Mouse (Mus musculus) T-cell, adult 66 days (primary cell): ENCODE results near the gene Phb2. TPM values are rescaled to one million over a fixed set of nuclear protein-coding genes. Genes with fewer than 3 reads are reported as not detected.

ENCODE experiments used
- total RNA-seq, 2 experiments: library from RNA; stranded (reverse); gene quantifications; 3 replicates in 1 of 2; 4 replicates in 1 of 2; pipeline ENCODE4 v1.2.4; 2023

Gene Phb2
- 100 to 1,000 TPM; 161 to 164 TPM for total RNA-seq

DNA sequence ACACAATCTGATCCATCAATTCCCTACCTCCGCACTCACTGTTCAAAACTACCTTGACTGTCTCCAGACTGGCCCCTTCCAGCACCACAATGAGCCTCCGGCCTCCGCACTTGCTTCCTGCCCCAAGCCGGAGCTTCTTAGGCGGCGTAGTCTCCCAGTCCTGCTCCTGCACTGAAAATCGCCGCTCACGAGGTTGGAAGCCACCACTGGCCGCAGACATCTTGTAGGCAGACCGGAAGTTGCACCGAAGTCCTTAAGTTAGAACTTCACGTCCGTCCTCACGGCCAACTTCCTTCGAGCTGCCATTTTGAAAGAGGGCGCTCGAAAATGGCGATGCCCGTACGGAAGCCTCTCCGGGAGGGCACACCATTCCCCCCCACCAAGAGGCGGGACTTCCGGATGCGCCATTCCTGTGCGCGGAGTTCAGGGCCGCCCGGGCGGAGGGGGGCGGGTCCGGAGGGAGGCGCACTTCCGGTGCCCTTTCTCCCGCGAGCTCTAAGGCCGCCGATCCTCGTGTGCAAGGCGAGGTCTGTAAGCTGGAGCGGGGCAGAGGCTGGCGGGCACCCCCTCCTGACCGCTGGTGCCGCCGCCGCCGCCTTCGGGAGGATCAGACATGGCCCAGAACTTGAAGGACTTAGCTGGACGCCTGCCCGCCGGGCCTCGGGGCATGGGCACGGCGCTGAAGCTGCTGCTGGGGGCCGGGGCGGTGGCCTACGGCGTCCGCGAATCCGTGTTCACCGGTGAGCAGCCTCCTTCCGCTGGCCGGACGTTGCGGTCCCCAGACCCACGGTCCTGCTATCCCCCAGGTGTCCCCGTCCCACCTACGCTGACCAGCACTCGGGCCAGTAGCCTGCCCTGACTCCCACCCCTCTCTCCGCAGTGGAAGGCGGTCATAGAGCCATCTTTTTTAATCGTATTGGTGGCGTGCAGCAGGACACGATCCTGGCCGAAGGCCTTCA is at the start of gene Phb2, which contains the start of gene Emg1:
Phb2 (plus strand) TSS at position 513 of the 959 bp plus-strand sequence.
Emg1 (minus strand) TSS at position 355 of the 959 bp plus-strand sequence.

DNA sequence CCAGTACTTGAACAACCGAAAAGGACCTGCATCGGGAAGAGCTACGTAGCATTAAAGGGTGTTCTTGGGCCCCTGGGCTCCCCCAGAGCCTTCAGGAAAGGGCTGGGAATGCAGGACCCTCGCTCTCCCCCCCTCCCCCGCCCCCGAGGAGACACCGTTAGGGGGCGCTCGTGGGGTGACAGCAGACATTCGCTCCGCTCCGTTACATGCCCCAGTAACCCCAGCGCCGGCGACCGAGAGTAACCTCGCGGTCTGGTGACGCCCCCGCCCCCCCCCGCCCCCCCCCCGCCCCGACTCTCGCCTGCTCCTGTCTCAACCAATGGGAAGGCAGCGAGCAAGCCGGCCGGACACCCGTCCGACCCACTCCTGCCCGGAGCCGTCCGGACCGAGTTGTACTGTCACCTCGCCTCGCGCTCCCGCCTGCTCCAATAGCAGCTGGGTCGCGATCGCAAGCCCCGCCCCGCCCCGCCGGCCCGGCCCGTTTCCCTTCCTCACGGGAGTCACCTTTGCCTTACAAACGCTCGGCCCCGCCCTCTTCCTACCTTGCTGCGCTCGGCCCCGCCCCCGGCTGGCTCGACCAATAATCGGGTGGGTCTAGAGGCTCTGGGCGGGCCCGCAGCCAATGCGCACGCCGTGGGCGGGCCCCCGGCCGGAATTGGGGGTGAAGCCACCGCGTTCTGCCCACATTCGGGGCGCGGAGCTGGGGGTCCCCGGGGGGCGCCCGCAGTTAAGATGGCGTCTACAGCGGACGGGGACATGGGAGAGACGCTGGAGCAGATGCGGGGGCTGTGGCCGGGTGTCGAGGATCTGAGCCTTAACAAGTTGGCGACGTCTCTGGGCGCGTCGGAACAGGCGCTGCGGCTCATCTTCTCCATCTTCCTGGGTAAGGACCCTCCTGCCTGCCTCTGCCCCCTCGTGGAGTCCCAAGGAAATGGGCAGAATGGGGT is 49.4 kb upstream of the Phb2 start, which contains the start of gene Lpcat3:
Lpcat3 (plus strand) TSS at position 551 of the 947 bp plus-strand sequence.

DNA sequence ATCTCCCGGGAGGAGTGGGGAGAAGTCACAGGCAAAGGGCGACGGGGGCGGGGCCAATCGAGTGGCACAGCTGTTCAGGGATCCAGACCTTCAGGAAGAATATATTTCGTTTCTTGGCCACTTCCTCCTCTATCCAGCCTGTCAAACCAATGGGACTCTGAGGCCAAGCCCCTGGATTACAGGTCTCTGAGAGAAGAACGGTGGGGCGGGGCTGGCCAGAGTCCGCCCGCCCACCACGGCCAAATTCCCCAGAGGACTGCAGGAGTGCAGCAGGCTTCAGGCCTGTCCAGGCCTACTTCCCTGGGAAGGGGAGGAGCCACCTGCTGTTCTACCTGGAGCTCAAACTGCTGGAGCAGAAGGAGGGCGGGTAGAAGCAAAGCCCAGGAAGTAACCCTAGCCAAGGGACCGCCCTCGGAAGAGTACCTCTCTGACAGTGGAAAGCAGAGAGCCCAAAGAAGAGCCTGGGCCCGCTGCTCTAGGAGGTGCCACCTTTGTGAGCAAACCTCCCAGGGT is 26.4 kb downstream of the Phb2 start, which contains the start of gene Ptpn6:
Ptpn6 (minus strand) TSS at position 204 of the 513 bp plus-strand sequence.

DNA sequence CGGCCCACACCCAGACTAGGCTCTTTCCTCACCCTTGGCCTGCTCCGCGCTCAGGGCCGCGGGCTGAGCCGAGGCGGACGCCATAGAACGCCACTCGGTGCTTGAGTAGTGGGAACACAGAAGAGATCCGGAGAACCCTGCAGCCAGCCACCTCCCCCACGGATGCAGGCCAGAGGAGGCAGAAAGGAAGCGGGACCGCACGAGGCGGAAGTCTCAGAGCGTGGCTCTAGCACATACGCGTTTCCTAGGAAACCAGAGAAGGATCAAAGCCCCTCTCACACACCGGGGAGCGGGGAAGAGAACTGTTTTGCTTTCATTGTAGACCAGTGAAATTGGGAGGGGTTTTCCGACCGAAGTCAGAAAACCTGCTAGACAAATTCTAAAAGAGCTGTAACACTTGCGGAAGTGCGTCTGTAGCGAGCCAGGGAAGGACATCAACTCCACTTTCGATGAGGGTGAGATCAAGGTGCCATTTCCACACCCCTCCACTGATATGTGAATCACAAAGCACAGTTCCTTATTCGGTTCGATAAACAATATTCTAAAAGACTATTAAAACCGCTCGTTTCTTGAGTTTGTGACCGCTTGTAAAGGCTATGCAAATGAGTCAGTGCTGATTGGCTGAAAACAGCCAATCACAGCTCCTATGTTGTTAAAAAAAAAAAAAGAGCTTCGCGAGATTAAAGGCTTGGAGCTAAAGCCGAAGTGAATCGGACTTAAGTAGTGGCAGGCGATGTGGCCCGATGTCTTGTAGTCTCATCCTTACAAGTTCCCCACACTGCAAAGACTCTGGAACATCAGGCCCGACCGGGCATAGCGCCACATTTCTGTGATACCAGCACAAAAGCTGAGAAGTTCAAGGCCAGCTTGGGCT is 29.0 kb downstream of the Phb2 start, which contains the start of gene Grcc10:
Grcc10 (minus strand) TSS at position 487 of the 874 bp plus-strand sequence.

DNA sequence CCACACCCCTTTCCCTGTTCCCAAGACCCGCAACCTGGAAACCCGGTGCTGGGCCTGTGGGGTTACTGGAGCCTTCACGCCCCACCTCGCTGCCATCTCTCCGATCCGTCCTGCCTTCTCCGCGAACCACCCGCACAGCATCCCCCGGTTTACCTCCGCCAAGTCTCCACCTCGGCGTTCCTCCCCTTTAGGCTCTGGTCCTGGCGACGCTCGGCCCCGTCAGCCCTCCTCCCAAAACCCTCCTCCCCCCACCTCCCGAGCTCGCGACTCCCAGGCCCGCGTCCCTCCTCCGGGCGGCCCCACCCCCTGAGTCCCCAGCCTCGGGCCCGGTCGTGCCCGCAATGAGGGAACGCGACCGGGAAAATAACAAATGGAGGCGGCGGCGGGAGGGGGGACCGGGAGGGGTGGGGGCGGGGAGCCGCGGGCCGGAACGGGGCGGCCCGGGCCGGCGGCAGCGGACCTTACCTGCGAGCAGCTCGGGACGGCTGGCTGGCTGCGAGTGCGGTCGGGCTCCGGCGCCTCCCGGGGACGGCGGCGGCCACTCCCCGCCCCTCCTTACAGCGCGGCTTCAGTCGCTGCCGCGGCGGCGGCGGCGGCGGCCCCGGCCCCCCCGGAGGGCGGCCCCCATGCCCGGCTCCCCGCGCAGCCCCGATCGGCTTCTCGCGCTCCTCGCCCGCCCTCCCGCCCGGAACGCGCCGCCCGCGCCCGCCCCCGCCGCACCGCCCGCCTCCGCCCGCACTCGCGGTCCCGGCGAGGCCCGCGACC is 43.9 kb downstream of the Phb2 start, which contains the start of the genes Gm45234 and Atn1:
Gm45234 (minus strand) TSS at position 191 of the 765 bp plus-strand sequence.
Atn1 (minus strand) TSS at position 694 of the 765 bp plus-strand sequence.

Other genes starting within 250 kb of the Phb2 start
- gene Clstn3, start 247.5 kb upstream of the Phb2 start, total RNA-seq: 10 to 100 TPM; 88.9 to 98.8 TPM
- gene C1rl, start 219.2 kb upstream of the Phb2 start, total RNA-seq: not detected
- gene C1ra, start 199.9 kb upstream of the Phb2 start, total RNA-seq: not detected
- not detected for gene C1s1, start 170.0 kb upstream of the Phb2 start, total RNA-seq
- not detected for gene C1rb, start 142.0 kb upstream of the Phb2 start, total RNA-seq
- not detected for gene C1s2, start 76.3 kb upstream of the Phb2 start, total RNA-seq
- 10 to 100 TPM; 72.3 to 77.4 TPM for gene Lpcat3, start 49.3 kb upstream of the Phb2 start, total RNA-seq
- 100 to 1,000 TPM; 187 to 191 TPM for gene Emg1, start 158 bp upstream of the Phb2 start, total RNA-seq
- 100 to 1,000 TPM; 173 to 199 TPM for gene Ptpn6, start 26.4 kb downstream of the Phb2 start, total RNA-seq
- gene Grcc10, start 29.0 kb downstream of the Phb2 start, total RNA-seq: 100 to 1,000 TPM; 302 to 314 TPM
- 1 to 10 TPM in 1 of 2 experiments, not detected in 1; 6.9 TPM for gene Gm45234, start 43.7 kb downstream of the Phb2 start, total RNA-seq
- gene Atn1, start 44.2 kb downstream of the Phb2 start, total RNA-seq: 100 to 1,000 TPM; 134 to 156 TPM
- 1 to 10 TPM; 3.3 to 3.8 TPM for gene Eno2, start 57.3 kb downstream of the Phb2 start, total RNA-seq
- 10 to 100 TPM in 1 of 2 experiments, 1 to 10 TPM in 1; 6.7 to 10.5 TPM for gene Lrrc23, start 67.4 kb downstream of the Phb2 start, total RNA-seq
- 1 to 10 TPM; 1.1 to 3.6 TPM for gene Spsb2, start 96.3 kb downstream of the Phb2 start, total RNA-seq
- 10 to 100 TPM; 37.5 to 43.1 TPM for gene Tpi1, start 102.0 kb downstream of the Phb2 start, total RNA-seq
- gene Usp5, start 117.1 kb downstream of the Phb2 start, total RNA-seq: 10 to 100 TPM; 66.7 to 74.2 TPM
- gene Cdca3, start 117.2 kb downstream of the Phb2 start, total RNA-seq: 1 to 10 TPM; 3.1 to 7.1 TPM
- not detected for gene Gnb3, start 127.9 kb downstream of the Phb2 start, total RNA-seq
- gene P3h3, start 145.4 kb downstream of the Phb2 start, total RNA-seq: under 1 TPM; 0.21 to 0.64 TPM
- gene Gpr162, start 151.6 kb downstream of the Phb2 start, total RNA-seq: 1 to 10 TPM; 1.7 to 2.3 TPM
- gene Cd4, start 175.9 kb downstream of the Phb2 start, total RNA-seq: 100 to 1,000 TPM; 241 to 278 TPM
- gene Lag3, start 199.4 kb downstream of the Phb2 start, total RNA-seq: 10 to 100 TPM in 1 of 2 experiments, 1 to 10 TPM in 1; 8.8 to 10.2 TPM
- 10 to 100 TPM; 43.8 to 56.4 TPM for gene Ptms, start 207.8 kb downstream of the Phb2 start, total RNA-seq
- 100 to 1,000 TPM in 1 of 2 experiments, 10 to 100 TPM in 1; 90.3 to 110 TPM for gene Mlf2, start 219.1 kb downstream of the Phb2 start, total RNA-seq